Mouse (Mus musculus): ENCODE measurements at regions not wholly inside any gene's neighbourhood (a gene's known extent, or its start where the extent isn't known, plus 50 kb on each side); places are given as distances from the start of the nearest gene placed in this dataset.

- CTCF ChIA-PET: no interaction called here
These were observed 71.4 kb upstream of the Nanos1 start for GRCm38 (mm10) chr19:60684417-60684816.

DNA sequence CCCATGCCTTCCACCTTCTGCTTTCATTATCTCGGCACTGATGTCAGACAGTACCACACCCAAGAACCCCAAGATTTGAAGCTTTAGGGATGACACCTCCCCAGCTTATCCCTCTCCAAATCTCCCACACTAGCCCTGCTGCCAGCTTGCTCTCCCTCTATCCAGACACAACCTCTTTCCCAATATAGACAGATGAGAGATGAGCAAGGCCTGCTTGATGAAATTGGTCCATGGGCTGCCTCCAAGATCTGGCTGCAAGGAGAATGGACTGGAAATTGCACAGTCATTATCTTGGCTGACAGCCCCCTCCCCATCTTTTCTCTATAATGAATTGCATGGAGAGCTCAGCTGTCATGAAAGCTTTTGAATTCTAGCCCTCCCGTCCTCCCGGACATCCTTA lies 73.5 kb upstream of the Nanos1 start:
- POLR2A ChIA-PET: no interaction called here
- CTCF ChIA-PET: no interaction called here

More at GRCm38 (mm10) chr19:60684417-60684816, 71.4 kb upstream of the Nanos1 start:
- POLR2A ChIA-PET: no interaction called here

GRCm38 (mm10) chr19:60681481-60681880 lies 74.3 kb upstream of the Nanos1 start:
- POLR2A ChIA-PET: no interaction called here
- CTCF ChIA-PET: no interaction called here

GRCm38 (mm10) chr19:60678236-60678635 lies 77.6 kb upstream of the Nanos1 start:
- ChIA-PET POLR2A (interaction anchor here in 1 of 4 experiments (0.6 to 0.8 kb wide), 2 partner anchors 41 to 263 kb away, joined by 3 to 4 read pairs; no protein-coding TSS in a partner anchor), CTCF (interaction anchor here in 1 of 4 experiments (0.6 kb wide), 1 partner anchor 533 kb away, joined by 5 read pairs; no protein-coding TSS in a partner anchor)

DNA sequence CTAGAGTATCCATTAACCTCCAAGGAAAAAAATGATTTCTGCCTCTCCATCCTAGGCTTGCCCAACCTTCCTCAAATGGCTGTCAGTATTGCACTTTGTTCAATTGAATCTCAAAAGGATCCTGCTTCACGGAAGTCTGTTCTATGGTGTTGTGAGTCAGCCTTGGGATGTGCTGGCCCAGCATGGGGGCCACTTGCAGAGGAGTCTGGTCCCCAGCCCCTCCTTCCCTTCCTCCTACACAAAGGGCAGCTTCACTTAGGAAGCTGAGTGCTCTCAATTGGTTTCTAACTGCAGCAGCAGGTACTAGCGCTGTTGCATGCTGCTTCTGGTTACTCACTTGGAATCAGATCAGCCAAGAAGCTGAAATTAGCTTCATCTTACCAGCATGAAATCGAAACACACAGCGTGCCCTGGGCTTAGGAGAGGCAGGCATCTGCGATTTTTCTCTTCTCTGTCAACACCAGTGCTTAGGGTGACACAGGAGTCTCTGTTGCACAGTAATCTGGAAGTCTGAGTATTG lies 80.8 kb upstream of the Nanos1 start:
- ChIA-PET POLR2A (no interaction called here), CTCF (interaction anchor here in 1 of 4 experiments (0.6 kb wide), 2 partner anchors 316 to 357 kb away, joined by 3 read pairs; no protein-coding TSS in a partner anchor)

DNA sequence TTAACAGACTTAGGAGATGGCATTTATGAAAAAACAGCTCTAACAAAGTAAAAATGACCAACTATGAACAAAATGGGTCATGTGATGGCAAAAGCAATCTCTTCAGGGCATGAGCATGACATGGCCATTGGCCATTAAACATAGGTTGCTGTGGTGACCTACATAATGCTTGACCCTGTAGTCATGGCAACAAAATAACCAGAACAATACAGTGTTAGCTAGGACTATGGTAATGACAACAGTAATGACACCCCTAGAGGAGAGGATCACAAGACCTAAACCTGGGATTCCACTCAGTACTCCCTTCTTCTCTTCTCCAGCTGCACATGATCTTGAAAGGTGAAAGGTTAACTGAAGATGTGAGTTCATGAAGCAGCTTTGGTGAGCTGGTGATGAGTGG lies 85.0 kb upstream of the Nanos1 start:
- CTCF ChIA-PET: no interaction called here
- POLR2A ChIA-PET: no interaction called here

- POLR2A ChIA-PET: interaction anchor here in 2 of 4 experiments (0.6 to 0.7 kb wide), 2 partner anchors 353 to 1658 kb away, joined by 3 to 4 read pairs; no protein-coding TSS in a partner anchor
- CTCF ChIA-PET: interaction anchor here in 1 of 4 experiments (2.5 kb wide), 1 partner anchor 9 kb away, joined by 8 read pairs; no protein-coding TSS in a partner anchor
These were observed 85.0 kb upstream of the Cacul1 start for GRCm38 (mm10) chr19:60665842-60666241.

- ChIA-PET CTCF (no interaction called here), POLR2A (no interaction called here)
These were observed 70.4 kb upstream of the Cacul1 start for GRCm38 (mm10) chr19:60651102-60651695.

DNA sequence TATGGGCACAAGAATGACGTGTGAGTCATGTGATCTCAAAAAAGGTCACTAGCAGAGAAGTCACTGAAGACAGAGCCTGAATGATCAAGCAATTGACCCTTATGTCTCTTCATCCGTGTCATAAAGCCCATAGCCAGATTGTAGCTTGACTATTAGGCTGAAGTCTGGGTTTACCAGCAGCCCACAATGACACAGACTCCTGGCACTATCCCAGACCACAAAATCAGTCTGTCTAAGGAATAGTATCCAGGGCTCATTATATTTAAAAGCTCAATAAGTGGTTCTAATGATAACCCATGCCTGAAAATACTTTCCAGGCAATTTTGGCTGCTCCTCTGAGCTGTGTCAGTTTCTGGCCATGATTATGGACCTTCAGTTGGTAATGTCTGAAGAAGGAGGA lies 59.2 kb upstream of the Cacul1 start:
- POLR2A ChIA-PET: no interaction called here

More for the DNA sequence above, 59.2 kb upstream of the Cacul1 start:
- CTCF ChIA-PET: interaction anchor here in 1 of 4 experiments (0.7 kb wide), 1 partner anchor 18 kb away, joined by 3 read pairs; no protein-coding TSS in a partner anchor

Measured in embryonic stem cell, embryonic (primary cell).